Mouse (Mus musculus) thymus, adult 2 months (tissue): Measurements from ENCODE around the gene Sh3pxd2a.

Experiments used
- CTCF ChIP-seq: fragments of 200-500 bp; IDR thresholded peaks from 2 replicates; pipeline ENCODE4 v1.5.1; 2012; ENCODE audit warnings: mild to moderate bottlenecking, control low read depth, low read length, moderate library complexity, borderline replicate concordance; ENCODE audit not compliant: control insufficient read depth, poor library complexity, insufficient read depth; ENCODE audit errors: extremely low read depth
- POLR2A ChIP-seq: fragments of 200-500 bp; IDR thresholded peaks from 2 replicates; pipeline ENCODE4 v1.6.1; 2012; ENCODE audit warnings: mild to moderate bottlenecking, low read length, control low read depth, moderate library complexity; ENCODE audit not compliant: control insufficient read depth, poor library complexity, insufficient read depth; ENCODE audit errors: extremely low read depth

DNA sequence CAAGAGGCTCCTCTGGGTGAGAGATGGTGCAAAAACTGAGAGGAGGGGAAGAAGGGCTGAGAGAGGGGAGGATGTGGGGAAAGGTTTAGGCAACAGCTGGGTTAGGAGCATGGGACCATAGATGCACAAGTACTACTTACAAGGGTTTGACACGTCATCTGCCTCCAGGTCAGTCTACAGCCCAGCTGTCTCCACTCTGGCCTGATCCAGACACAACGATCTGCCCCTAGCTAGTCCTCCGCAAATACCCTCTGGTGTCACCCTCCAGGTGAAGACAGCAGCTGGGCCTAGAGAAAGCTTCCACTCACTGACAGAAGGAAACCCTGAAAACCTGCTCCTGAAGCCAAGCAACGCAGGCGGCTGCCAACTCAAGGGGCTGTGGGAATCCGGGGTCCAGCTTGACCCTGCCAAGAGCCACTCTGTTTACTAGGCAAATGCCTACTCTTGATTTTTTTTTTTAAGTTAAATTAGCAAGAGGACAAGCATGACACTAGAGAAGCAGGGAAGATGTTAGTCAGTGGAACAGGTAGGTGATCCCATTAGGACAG lies 50.7 kb downstream of the Sh3pxd2a start:
- TF ChIP-seq CTCF (no peak), POLR2A (no peak)
